Mouse (Mus musculus): ENCODE measurements at regions not wholly inside any gene's neighbourhood (a gene's known extent, or its start where the extent isn't known, plus 50 kb on each side); places are given as distances from the start of the nearest gene placed in this dataset.
A peak's percentile ranks its signal among the peaks of the same experiment; 100 is the strongest.

GRCm38 (mm10) chr13:107678860-107679259 is 365.4 kb upstream of the Smim15 start:
- H3K4me1 ChIP-seq, result peaks cover 24% of the 10 kb centered on the region
- H3K36me3 ChIP-seq (replicated peaks), result no peaks in the 10 kb centered on the region
- H3K9me3 ChIP-seq, result no peaks in the 10 kb centered on the region
- peaks cover 4% of the 10 kb centered on the region; the same call in 1 of the 2 replicates for H3K27me3 ChIP-seq (replicated peaks; ENCODE audit: low read depth, poor library complexity, severe bottlenecking)
- no peak overlapping the region for H3K4me3 ChIP-seq
- H3K27ac ChIP-seq (replicated peaks), result no peak overlapping the region
- DNase-seq (ENCODE audit: low spot score), result peak; percentile 26

DNA sequence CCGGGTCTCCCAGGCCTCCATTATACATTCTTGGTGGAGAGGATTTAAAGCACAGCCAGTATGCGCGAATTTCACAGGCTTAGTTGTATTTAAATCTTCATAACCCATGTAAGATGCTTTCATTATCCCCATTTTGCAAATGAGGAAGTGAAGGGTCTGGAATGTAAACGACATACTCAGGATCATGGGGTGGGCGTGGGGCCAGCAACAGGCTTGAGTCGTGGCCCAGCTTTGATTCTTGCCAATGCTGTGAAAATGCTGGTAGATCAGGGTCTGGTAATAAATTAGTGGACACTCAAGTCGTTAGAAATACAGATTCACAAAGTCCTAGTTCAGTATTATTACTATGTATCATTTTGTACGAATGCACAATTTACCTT is 367.2 kb upstream of the Smim15 start:
- peak overlapping the region; percentile 70 for H3K27ac ChIP-seq (replicated peaks)
- no peak for DNase-seq (ENCODE audit: low spot score)
- WGBS, result 64% methylated on average over 8 of the region's 8 CpGs
- H3K4me1 ChIP-seq, result peaks cover 24% of the 10 kb centered on the region
- H3K4me3 ChIP-seq, result no peak overlapping the region
- peaks cover 4% of the 10 kb centered on the region; the same call in 1 of the 2 replicates for H3K27me3 ChIP-seq (replicated peaks; ENCODE audit: low read depth, poor library complexity, severe bottlenecking)
- H3K36me3 ChIP-seq (replicated peaks), result no peaks in the 10 kb centered on the region
- no peaks in the 10 kb centered on the region for H3K9me3 ChIP-seq

GRCm38 (mm10) chr13:107676310-107677090 is 367.7 kb upstream of the Smim15 start:
- WGBS, result 13% methylated on average over 9 of the region's 9 CpGs
- peak; percentile 50 for DNase-seq (ENCODE audit: low spot score)
- H3K27ac ChIP-seq (replicated peaks), result peak overlapping the region; percentile 70
- no peaks in the 10 kb centered on the region for H3K9me3 ChIP-seq
- H3K4me3 ChIP-seq, result no peak overlapping the region
- peaks cover 4% of the 10 kb centered on the region; the same call in 1 of the 2 replicates for H3K27me3 ChIP-seq (replicated peaks; ENCODE audit: low read depth, poor library complexity, severe bottlenecking)
- no peaks in the 10 kb centered on the region for H3K36me3 ChIP-seq (replicated peaks)
- H3K4me1 ChIP-seq, result peaks cover 24% of the 10 kb centered on the region

- Histone ChIP-seq H3K27me3 (replicated peaks; ENCODE audit: low read depth, poor library complexity, severe bottlenecking) (peaks cover 4% of the 10 kb centered on the region; the same call in 1 of the 2 replicates), H3K9me3 (no peaks in the 10 kb centered on the region), H3K27ac (replicated peaks) (no peak overlapping the region), H3K36me3 (replicated peaks) (no peaks in the 10 kb centered on the region), H3K4me1 (peaks cover 18% of the 10 kb centered on the region), H3K4me3 (no peak overlapping the region)
- 82% methylated on average over 5 of the region's 5 CpGs for WGBS
- DNase-seq (ENCODE audit: low spot score), result no peak
Measured at GRCm38 (mm10) chr13:107672166-107672565, 372.1 kb upstream of the Smim15 start.

DNA sequence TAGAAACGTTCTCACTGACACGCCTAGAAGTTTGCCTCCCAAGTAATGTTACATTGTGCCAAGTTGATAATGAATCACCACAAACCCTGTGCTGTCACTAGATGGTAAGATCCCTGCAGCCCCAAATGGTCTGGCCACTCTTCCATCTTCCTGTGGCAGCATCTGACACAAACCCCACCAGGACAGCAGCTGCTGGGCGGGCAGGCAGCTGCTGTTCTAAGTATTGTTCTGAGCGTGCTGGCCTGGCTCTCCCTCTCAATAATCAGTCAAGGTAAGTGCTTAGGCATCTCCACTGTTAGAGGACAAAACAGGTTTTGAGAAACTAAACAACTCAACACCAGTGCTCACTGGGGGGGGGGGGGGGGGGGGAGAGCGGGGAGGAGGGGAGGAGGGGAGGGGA is 375.7 kb upstream of the Smim15 start:
- Histone ChIP-seq H3K27ac (replicated peaks) (no peak overlapping the region), H3K4me3 (no peak overlapping the region), H3K27me3 (replicated peaks; ENCODE audit: low read depth, poor library complexity, severe bottlenecking) (peaks cover 22% of the 10 kb centered on the region), H3K4me1 (peaks cover 12% of the 10 kb centered on the region), H3K36me3 (replicated peaks) (no peaks in the 10 kb centered on the region), H3K9me3 (no peaks in the 10 kb centered on the region)
- DNase-seq (ENCODE audit: low spot score), result no peak
- 63% methylated on average over 4 of the region's 5 CpGs for WGBS

GRCm38 (mm10) chr13:107665775-107666174 is 378.5 kb upstream of the Smim15 start:
- Histone ChIP-seq H3K4me3 (no peak overlapping the region), H3K36me3 (replicated peaks) (no peaks in the 10 kb centered on the region), H3K27me3 (replicated peaks; ENCODE audit: low read depth, poor library complexity, severe bottlenecking) (peaks cover 34% of the 10 kb centered on the region), H3K27ac (replicated peaks) (no peak overlapping the region), H3K9me3 (no peaks in the 10 kb centered on the region), H3K4me1 (peaks cover 23% of the 10 kb centered on the region)
- WGBS, result 90% methylated on average over 6 of the region's 6 CpGs
- DNase-seq (ENCODE audit: low spot score), result no peak

DNA sequence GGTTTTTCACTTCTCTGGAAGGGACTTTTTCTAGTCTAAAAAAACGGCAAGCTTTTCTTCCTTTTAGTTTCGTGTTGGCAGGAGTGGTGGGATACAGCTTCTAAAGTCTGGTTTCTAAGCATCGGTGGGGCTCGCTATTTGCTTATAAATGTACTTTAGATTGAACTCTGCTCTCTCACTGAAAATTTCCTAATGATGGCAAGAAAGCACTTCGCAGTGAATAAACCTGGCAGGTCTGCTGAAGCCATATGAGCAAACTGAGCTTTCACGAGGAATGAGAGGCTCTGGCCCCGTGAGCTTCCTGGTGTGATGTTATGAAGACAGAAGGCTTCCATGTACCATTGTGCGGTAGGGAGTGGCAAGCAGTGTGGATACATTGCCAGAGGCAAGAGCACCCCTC is 380.0 kb upstream of the Smim15 start:
- no peaks in the 10 kb centered on the region for H3K36me3 ChIP-seq (replicated peaks)
- peaks cover 23% of the 10 kb centered on the region for H3K4me1 ChIP-seq
- no peak for DNase-seq (ENCODE audit: low spot score)
- H3K27ac ChIP-seq (replicated peaks), result no peak overlapping the region
- H3K27me3 ChIP-seq (replicated peaks; ENCODE audit: low read depth, poor library complexity, severe bottlenecking), result peaks cover 34% of the 10 kb centered on the region
- no peak overlapping the region for H3K4me3 ChIP-seq
- 49% methylated on average over 8 of the region's 8 CpGs for WGBS
- H3K9me3 ChIP-seq, result no peaks in the 10 kb centered on the region

- H3K9me3 ChIP-seq, result no peaks in the 10 kb centered on the region
- H3K4me1 ChIP-seq, result peaks cover 23% of the 10 kb centered on the region
- no peak overlapping the region for H3K4me3 ChIP-seq
- no peak overlapping the region for H3K27ac ChIP-seq (replicated peaks)
- no peaks in the 10 kb centered on the region for H3K36me3 ChIP-seq (replicated peaks)
- DNase-seq (ENCODE audit: low spot score), result no peak
- peaks cover 34% of the 10 kb centered on the region for H3K27me3 ChIP-seq (replicated peaks; ENCODE audit: low read depth, poor library complexity, severe bottlenecking)
- 19% methylated on average over 12 of the region's 12 CpGs for WGBS
Measured at GRCm38 (mm10) chr13:107663745-107664144, 380.5 kb upstream of the Smim15 start.

- DNase-seq (ENCODE audit: low spot score), result no peak
- Histone ChIP-seq H3K4me1 (peaks cover 23% of the 10 kb centered on the region), H3K4me3 (no peak overlapping the region), H3K36me3 (replicated peaks) (no peaks in the 10 kb centered on the region), H3K9me3 (no peaks in the 10 kb centered on the region), H3K27me3 (replicated peaks; ENCODE audit: low read depth, poor library complexity, severe bottlenecking) (peaks cover 34% of the 10 kb centered on the region), H3K27ac (replicated peaks) (no peak overlapping the region)
- WGBS, result 32% methylated on average over 5 of the region's 5 CpGs
Measured at GRCm38 (mm10) chr13:107661414-107661813, 382.8 kb upstream of the Smim15 start.

DNA sequence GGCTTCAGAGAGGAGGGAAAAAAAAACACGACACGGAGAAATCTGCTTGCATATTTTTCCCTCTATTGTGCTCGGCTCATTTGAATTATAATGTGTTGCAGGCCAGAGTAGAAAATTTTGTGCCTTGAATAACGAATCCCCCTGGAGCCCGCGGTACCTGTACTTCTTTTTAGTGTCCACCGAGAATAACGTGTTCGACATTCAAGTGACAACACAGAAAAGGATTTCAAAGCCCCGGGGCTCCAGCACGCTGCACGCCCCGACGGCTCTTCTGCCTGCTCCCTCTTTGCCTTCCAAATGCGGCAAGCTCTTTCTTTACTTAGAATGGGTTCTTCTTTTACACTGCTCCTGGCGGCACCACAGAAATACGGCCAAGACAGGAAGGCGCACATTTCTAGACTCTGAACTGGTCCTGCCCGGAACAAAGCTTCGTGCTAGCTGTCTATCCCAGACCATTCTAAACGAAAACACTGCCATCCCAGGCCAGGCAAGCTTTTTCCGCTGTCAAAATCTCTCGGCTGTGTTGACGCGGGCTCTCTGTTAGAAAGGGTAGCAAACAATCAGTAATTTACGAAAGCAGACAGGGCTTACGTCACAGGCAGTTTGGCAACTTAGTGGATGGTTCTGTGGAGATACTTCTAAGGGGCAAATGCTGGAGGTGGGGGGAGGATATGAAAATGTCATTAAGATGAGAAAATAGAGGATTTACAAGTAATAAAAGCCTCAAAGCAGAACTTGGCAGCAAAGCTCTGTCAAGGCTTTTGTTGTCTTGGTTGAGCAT is 398.2 kb upstream of the Smim15 start:
- 2% methylated on average over 27 of the region's 27 CpGs for WGBS
- peaks cover 49% of the 10 kb centered on the region for H3K27me3 ChIP-seq (replicated peaks; ENCODE audit: low read depth, poor library complexity, severe bottlenecking)
- peak; percentile 59 for DNase-seq (ENCODE audit: low spot score)

DNA sequence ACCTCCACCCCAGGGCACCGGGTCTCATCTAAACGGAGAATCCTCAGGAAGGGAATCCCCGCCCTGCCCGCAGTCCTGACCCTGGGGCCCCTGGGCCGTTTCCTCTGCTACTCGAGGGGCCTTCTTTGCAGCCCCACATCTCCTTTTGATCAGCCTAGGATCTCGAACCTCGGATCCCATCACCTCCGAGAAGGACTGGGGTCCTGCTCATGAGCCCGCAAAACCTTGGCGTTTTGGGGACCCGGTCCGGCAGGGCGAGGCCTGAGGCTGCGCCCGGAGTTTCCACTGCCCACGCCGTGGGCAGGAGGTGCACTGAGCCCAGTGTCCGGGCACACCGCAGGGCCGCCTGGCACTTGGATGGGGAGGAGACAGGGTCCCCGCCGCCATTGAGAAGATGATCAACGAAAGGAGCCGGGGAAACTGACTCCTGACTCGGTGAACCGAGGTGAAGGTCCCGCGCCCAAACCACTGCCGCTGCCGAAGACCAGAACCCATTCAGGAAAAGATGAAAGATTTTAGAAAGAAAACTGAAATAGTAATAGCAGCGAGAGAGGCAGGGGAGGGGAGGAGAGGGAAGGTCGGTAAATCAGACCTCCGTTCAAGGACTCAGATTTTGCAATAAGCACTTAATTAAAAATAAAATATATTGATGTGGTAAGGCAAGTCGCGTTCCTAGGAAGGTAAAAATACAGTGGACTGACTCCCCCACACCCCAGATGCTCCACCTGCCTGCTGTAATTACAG is 399.0 kb upstream of the Smim15 start:
- peaks cover 49% of the 10 kb centered on the region for H3K27me3 ChIP-seq (replicated peaks; ENCODE audit: low read depth, poor library complexity, severe bottlenecking)
- peak; percentile 46 for DNase-seq (ENCODE audit: low spot score)
- H3K27ac ChIP-seq (replicated peaks), result peak overlapping the region; percentile 57; the same call in 1 of the 2 replicates
- H3K4me1 ChIP-seq, result peaks cover 29% of the 10 kb centered on the region
- no peaks in the 10 kb centered on the region for H3K36me3 ChIP-seq (replicated peaks)
- WGBS, result 2% methylated on average over 36 of the region's 36 CpGs
- H3K9me3 ChIP-seq, result no peaks in the 10 kb centered on the region
- peak overlapping the region; percentile 53 for H3K4me3 ChIP-seq

More for the DNA sequence above, 398.2 kb upstream of the Smim15 start:
- Histone ChIP-seq H3K36me3 (replicated peaks) (no peaks in the 10 kb centered on the region), H3K4me1 (peaks cover 29% of the 10 kb centered on the region), H3K9me3 (no peaks in the 10 kb centered on the region), H3K27ac (replicated peaks) (peak overlapping the region; percentile 57), H3K4me3 (peak overlapping the region; percentile 53)

DNA sequence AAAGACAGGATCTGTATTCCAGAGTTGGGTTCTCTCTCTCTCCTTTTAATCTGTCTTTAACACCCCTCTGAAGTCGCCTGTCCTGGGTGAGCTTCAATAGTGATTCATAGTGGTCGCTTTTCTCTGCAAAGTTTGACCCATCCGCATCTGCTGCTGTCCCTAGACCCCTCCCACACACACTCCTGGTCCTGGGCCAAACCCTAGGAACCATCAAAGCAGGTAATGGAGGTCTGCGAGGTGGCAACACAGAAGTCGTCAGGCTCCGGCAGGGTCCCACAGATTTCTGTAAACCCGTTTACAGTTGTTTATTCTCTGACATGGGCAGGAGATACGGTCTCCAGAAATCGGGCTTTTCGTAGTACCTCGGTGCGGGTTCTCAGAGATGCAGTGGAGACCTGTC is 399.5 kb upstream of the Smim15 start:
- WGBS, result 25% methylated on average over 12 of the region's 12 CpGs
- Histone ChIP-seq H3K36me3 (replicated peaks) (no peaks in the 10 kb centered on the region), H3K4me3 (peak overlapping the region; percentile 53), H3K9me3 (no peaks in the 10 kb centered on the region), H3K4me1 (peaks cover 23% of the 10 kb centered on the region), H3K27ac (replicated peaks) (no peak overlapping the region), H3K27me3 (replicated peaks; ENCODE audit: low read depth, poor library complexity, severe bottlenecking) (peaks cover 49% of the 10 kb centered on the region)
- DNase-seq (ENCODE audit: low spot score), result peak; percentile 17
